Mouse (Mus musculus): ENCODE data around the gene Txnip. TPM values are rescaled to one million over a fixed set of nuclear protein-coding genes. Genes with fewer than 3 reads are reported as not detected.
"Not testable (repeated sequence)": the region's sequence is repeated elsewhere in the genome, so short reads cannot be mapped to it uniquely, and the experiment has no call there.

Gene Txnip
- polyA plus RNA-seq, 1 experiment from 2014 or later = 74.7 TPM

GRCm38 (mm10) chr3:96599069-96599393, 41.3 kb downstream of the Txnip start:
- WGBS = 41% methylated on average over 8 of the region's 8 CpGs
- Histone ChIP-seq H3K9ac (peak overlapping the region; percentile 84; the same call in 1 of the 2 replicates), H3K27me3 (peaks cover 13% of the 10 kb centered on the region)

GRCm38 (mm10) chr3:96599411-96599810, 41.7 kb downstream of the Txnip start:
- Histone ChIP-seq H3K9ac (0 out of 2 replicates have a peak overlapping the region, but pooled peaks have one; percentile 84), H3K4me1 (replicated peaks) (peaks cover 81% of the 10 kb centered on the region)

More at GRCm38 (mm10) chr3:96599069-96599393, 41.3 kb downstream of the Txnip start:
- no peaks in the 10 kb centered on the region for H3K9me3 ChIP-seq
- no peak for ATAC-seq (ENCODE audit: low read depth)
- H3K27ac ChIP-seq (replicated peaks) = no peak overlapping the region
- H3K4me1 ChIP-seq (replicated peaks) = peaks cover 77% of the 10 kb centered on the region
- peaks cover 3% of the 10 kb centered on the region; the same call in 1 of the 2 replicates for H3K36me3 ChIP-seq
- H3K4me2 ChIP-seq = peak overlapping the region; percentile 99
- peak overlapping the region; percentile 54 for H3K4me3 ChIP-seq

GRCm38 (mm10) chr3:96600639-96601250, 43.0 kb downstream of the Txnip start, which contains the start of gene Lix1l:
Gene Lix1l, plus strand, starts transcription at chr3:96601149.
- Histone ChIP-seq H3K4me3 (peak within 1 kb of the TSS; percentile 84), H3K4me1 (replicated peaks) (peaks cover 90% of the 10 kb centered on the region), H3K36me3 (peaks cover 6% of the 10 kb centered on the region), H3K9me3 (no peaks in the 10 kb centered on the region), H3K4me2 (peak within 1 kb of the TSS; percentile 82), H3K9ac (peak within 1 kb of the TSS; percentile 98), H3K27me3 (0 out of 2 replicates have a peak, but pooled peaks cover 4% of the 10 kb centered on the region), H3K27ac (replicated peaks) (peak within 1 kb of the TSS; percentile 97)
- under 1% methylated on average over 22 of the region's 27 CpGs for WGBS
- peak; percentile 91 for ATAC-seq (ENCODE audit: low read depth)

More at GRCm38 (mm10) chr3:96599411-96599810, 41.7 kb downstream of the Txnip start:
- H3K36me3 ChIP-seq = peaks cover 3% of the 10 kb centered on the region; the same call in 1 of the 2 replicates
- H3K4me2 ChIP-seq = peak overlapping the region; percentile 99
- peak overlapping the region; percentile 54; the same call in 1 of the 2 replicates for H3K4me3 ChIP-seq
- peaks cover 13% of the 10 kb centered on the region for H3K27me3 ChIP-seq
- 75% methylated on average over 3 of the region's 3 CpGs for whole genome bisulfite sequencing
- H3K9me3 ChIP-seq = no peaks in the 10 kb centered on the region
- no peak overlapping the region for H3K27ac ChIP-seq (replicated peaks)
- ATAC-seq (ENCODE audit: low read depth) = no peak

- 0 out of 2 replicates have a peak, but pooled peaks cover 3% of the 10 kb centered on the region for H3K27me3 ChIP-seq
- H3K9ac ChIP-seq = peak overlapping the region; percentile 98
- peak overlapping the region; percentile 97 for H3K27ac ChIP-seq (replicated peaks)
- H3K4me1 ChIP-seq (replicated peaks) = peaks cover 84% of the 10 kb centered on the region
- H3K36me3 ChIP-seq = peaks cover 6% of the 10 kb centered on the region
- ATAC-seq (ENCODE audit: low read depth) = peak; percentile 65
- H3K4me2 ChIP-seq = peak overlapping the region; percentile 82
- 1% methylated on average over 19 of the region's 40 CpGs for WGBS
- peak overlapping the region; percentile 84 for H3K4me3 ChIP-seq
- H3K9me3 ChIP-seq = no peaks in the 10 kb centered on the region
Measured at GRCm38 (mm10) chr3:96601251-96601787, 43.6 kb downstream of the Txnip start.

DNA sequence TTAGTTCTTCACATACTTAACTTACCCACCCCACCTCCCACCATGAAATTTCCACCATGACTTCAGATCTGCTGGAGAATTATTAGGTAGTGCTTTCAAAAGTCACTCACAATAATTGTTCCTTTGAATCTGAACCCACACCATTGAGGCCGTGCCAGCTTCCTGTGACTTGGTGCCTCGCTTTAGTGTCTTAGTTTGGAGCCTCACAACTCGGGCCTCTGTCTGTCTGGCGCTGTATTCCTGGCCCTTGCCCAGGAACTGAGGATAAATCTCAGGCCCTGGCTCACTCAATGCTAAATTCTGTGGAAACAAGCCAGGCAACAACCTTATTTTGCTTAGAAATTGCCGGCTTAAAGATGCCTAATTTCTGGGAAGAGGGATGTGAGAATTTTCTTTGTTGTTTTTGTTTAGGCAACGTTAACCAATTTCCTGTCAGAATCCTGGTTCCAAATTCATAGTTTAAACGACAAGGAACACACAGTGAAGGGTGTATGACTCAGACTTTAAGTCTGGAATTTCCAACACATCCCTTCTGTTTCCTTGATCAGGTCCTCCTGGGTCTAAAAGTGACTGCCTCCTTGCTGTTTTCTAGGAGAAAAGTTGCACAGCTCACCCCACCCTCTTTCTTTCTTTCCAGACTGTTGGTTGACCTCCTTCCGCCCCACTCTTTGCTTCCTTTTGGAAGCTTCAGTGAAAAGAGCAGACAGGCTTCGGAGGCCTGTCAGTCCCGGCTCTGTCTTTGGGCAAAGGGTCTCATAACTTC, 44.4 kb downstream of the Txnip start:
- WGBS = 13% methylated on average over 10 of the region's 10 CpGs
- ATAC-seq (ENCODE audit: low read depth) = no peak
- H3K36me3 ChIP-seq = peaks cover 6% of the 10 kb centered on the region

DNA sequence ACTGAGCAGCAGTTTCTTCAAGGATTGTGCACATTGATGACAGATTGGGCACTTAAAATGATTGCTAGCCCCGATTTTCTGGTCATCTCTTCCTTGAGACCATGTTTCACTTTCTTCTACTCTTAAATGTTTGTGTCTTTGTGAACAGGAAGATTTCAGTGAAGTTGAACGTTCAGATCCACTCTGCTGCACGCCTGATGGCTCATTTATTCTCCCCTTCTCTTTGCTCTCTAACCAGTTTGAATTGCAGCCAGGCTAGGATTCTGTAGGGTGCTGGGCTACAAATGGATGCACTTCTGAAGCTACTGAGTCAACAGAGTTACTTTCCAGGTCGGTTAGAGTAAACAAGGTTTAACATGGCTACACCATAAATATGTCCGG, 44.9 kb downstream of the Txnip start:
- ATAC-seq (ENCODE audit: low read depth) = no peak
- WGBS = 22% methylated on average over 5 of the region's 5 CpGs
- peak overlapping the region; percentile 84 for H3K4me3 ChIP-seq

More for the DNA sequence above, 44.4 kb downstream of the Txnip start:
- Histone ChIP-seq H3K27ac (replicated peaks) (peak overlapping the region; percentile 97), H3K4me1 (replicated peaks) (peaks cover 81% of the 10 kb centered on the region), H3K9me3 (no peaks in the 10 kb centered on the region), H3K9ac (peak overlapping the region; percentile 98), H3K4me2 (peak overlapping the region; percentile 82), H3K27me3 (0 out of 2 replicates have a peak, but pooled peaks cover 3% of the 10 kb centered on the region), H3K4me3 (peak overlapping the region; percentile 84)

GRCm38 (mm10) chr3:96603311-96603710, 45.6 kb downstream of the Txnip start:
- peak overlapping the region; percentile 97 for H3K27ac ChIP-seq (replicated peaks)
- 36% methylated on average over 5 of the region's 5 CpGs for WGBS
- H3K4me2 ChIP-seq = peak overlapping the region; percentile 82
- peaks cover 6% of the 10 kb centered on the region for H3K36me3 ChIP-seq
- H3K9me3 ChIP-seq = no peaks in the 10 kb centered on the region
- H3K4me3 ChIP-seq = peak overlapping the region; percentile 84
- no peak for ATAC-seq (ENCODE audit: low read depth)
- H3K4me1 ChIP-seq (replicated peaks) = peaks cover 72% of the 10 kb centered on the region
- H3K9ac ChIP-seq = peak overlapping the region; percentile 98
- 0 out of 2 replicates have a peak, but pooled peaks cover 3% of the 10 kb centered on the region for H3K27me3 ChIP-seq

More for the DNA sequence above, 44.9 kb downstream of the Txnip start:
- peak overlapping the region; percentile 97 for H3K27ac ChIP-seq (replicated peaks)
- H3K36me3 ChIP-seq = peaks cover 6% of the 10 kb centered on the region
- H3K4me2 ChIP-seq = peak overlapping the region; percentile 82
- H3K4me1 ChIP-seq (replicated peaks) = peaks cover 78% of the 10 kb centered on the region
- H3K27me3 ChIP-seq = 0 out of 2 replicates have a peak, but pooled peaks cover 3% of the 10 kb centered on the region
- H3K9ac ChIP-seq = peak overlapping the region; percentile 98
- H3K9me3 ChIP-seq = no peaks in the 10 kb centered on the region

- H3K27ac ChIP-seq (replicated peaks); H3K9ac ChIP-seq; ATAC-seq (ENCODE audit: low read depth); H3K27me3 ChIP-seq; H3K36me3 ChIP-seq; H3K4me3 ChIP-seq; H3K4me2 ChIP-seq; H3K9me3 ChIP-seq: not testable (repeated sequence)
- peaks cover 48% of the 10 kb centered on the region for H3K4me1 ChIP-seq (replicated peaks)
- WGBS = 91% methylated on average over 4 of the region's 4 CpGs
Measured at GRCm38 (mm10) chr3:96606007-96606406, 48.2 kb downstream of the Txnip start.

DNA sequence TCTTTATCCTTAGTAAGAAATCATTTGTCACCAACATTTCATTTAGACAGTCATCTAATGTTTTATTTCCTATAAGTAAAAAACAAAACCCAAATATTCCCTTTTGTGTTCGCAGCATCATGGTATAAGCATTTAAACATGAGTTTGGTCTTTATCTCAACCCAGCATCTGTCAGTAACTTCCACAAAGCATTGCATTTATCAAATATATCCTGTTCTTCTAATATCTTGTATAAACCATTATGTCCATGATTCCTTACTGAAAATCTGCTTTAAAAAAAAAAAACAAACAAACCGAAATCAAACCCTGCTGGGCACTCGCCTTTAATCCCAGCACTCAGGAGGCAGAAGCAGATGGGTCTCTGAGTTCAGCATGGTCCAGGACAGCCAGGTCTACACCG, 48.9 kb downstream of the Txnip start:
- ATAC-seq (ENCODE audit: low read depth) = no peak
- Histone ChIP-seq H3K9me3 (no peaks in the 10 kb centered on the region), H3K36me3 (peaks cover 9% of the 10 kb centered on the region), H3K4me2 (no peak overlapping the region), H3K4me3 (no peak overlapping the region), H3K27ac (replicated peaks) (no peak overlapping the region), H3K9ac (no peak overlapping the region), H3K27me3 (no peaks in the 10 kb centered on the region), H3K4me1 (replicated peaks) (peaks cover 48% of the 10 kb centered on the region)
- WGBS = 89% methylated on average over 4 of the region's 4 CpGs

Other genes with a start within 250 kb of the Txnip start
- not detected in 2 replicates for gene BC107364, start 105.7 kb upstream of the Txnip start, polyA plus RNA-seq (2015; fragmentation: Nextera tagmentation; extraction: Ambion mirVana)
- 1.0 and 1.4 TPM in 2 replicates for gene Hfe2, start 32.8 kb upstream of the Txnip start, polyA plus RNA-seq (2015; fragmentation: Nextera tagmentation; extraction: Ambion mirVana)
- 1.2 and 1.8 TPM in 2 replicates for gene Gm16253, start 19.0 kb downstream of the Txnip start, polyA plus RNA-seq (2015; fragmentation: Nextera tagmentation; extraction: Ambion mirVana)
- 41.0 and 42.8 TPM in 2 replicates for gene Polr3gl, start 36.2 kb downstream of the Txnip start, polyA plus RNA-seq (2015; fragmentation: Nextera tagmentation; extraction: Ambion mirVana)
- 11.0 and 12.6 TPM in 2 replicates for gene Ankrd34a, start 38.7 kb downstream of the Txnip start, polyA plus RNA-seq (2015; fragmentation: Nextera tagmentation; extraction: Ambion mirVana)
- 6.0 and 7.6 TPM in 2 replicates for gene Lix1l, start 43.2 kb downstream of the Txnip start, polyA plus RNA-seq (2015; fragmentation: Nextera tagmentation; extraction: Ambion mirVana)
- gene Rbm8a, start 72.0 kb downstream of the Txnip start, polyA plus RNA-seq (2015; fragmentation: Nextera tagmentation; extraction: Ambion mirVana) = 113 and 118 TPM in 2 replicates
- 49.4 and 51.3 TPM in 2 replicates for gene Pex11b, start 77.4 kb downstream of the Txnip start, polyA plus RNA-seq (2015; fragmentation: Nextera tagmentation; extraction: Ambion mirVana)
- 0.10 and 0.25 TPM in 2 replicates for gene Gm42957, start 77.5 kb downstream of the Txnip start, polyA plus RNA-seq (2015; fragmentation: Nextera tagmentation; extraction: Ambion mirVana)
- 0.92 and 1.1 TPM in 2 replicates for gene Itga10, start 87.6 kb downstream of the Txnip start, polyA plus RNA-seq (2015; fragmentation: Nextera tagmentation; extraction: Ambion mirVana)
- 0.46 and 0.72 TPM in 2 replicates for gene Ankrd35, start 112.2 kb downstream of the Txnip start, polyA plus RNA-seq (2015; fragmentation: Nextera tagmentation; extraction: Ambion mirVana)
- gene Pias3, start 138.4 kb downstream of the Txnip start, polyA plus RNA-seq (2015; fragmentation: Nextera tagmentation; extraction: Ambion mirVana) = 31.2 and 34.6 TPM in 2 replicates
- gene Nudt17, start 150.6 kb downstream of the Txnip start, polyA plus RNA-seq (2015; fragmentation: Nextera tagmentation; extraction: Ambion mirVana) = 16.2 and 17.2 TPM in 2 replicates
- gene Polr3c, start 169.7 kb downstream of the Txnip start, polyA plus RNA-seq (2015; fragmentation: Nextera tagmentation; extraction: Ambion mirVana) = 31.7 and 38.0 TPM in 2 replicates
- gene Rnf115, start 169.7 kb downstream of the Txnip start, polyA plus RNA-seq (2015; fragmentation: Nextera tagmentation; extraction: Ambion mirVana) = 76.6 and 79.9 TPM in 2 replicates

Data from neural tube, embryonic 13.5 days (tissue).